Mouse (Mus musculus): Measurements from ENCODE around the gene Ptgir. TPM values are rescaled to one million over a fixed set of nuclear protein-coding genes. Genes with fewer than 3 reads are reported as not detected.
"Not testable (repeated sequence)": the region's sequence is repeated elsewhere in the genome, so short reads cannot be mapped to it uniquely, and the experiment has no call there.

Ptgir gene
- total RNA-seq, 2 experiments from 2014 or later, result 0.96 to 1.1 TPM

DNA sequence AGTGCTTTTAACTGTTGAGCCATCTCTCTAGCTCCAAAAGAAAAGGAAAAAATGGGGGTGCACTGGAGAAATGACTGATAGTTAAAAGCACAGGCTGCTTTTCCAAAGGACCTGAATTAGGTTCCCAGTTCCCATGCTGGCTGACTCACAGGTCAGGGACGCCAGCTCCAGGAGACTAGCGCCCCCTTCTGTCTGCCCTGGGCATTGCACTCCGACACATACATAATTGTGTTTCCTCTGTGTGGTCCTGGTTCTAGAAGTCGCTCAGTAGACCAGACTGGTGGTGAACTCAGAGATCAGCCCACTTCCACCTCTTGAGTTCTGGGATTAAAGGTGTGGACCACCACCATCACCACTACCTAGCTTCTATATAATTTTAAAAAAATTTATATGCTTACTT is 31.0 kb downstream of the Ptgir start:
- DNase-seq (ENCODE audit: low spot score in 2 of 2), result no peak

DNA sequence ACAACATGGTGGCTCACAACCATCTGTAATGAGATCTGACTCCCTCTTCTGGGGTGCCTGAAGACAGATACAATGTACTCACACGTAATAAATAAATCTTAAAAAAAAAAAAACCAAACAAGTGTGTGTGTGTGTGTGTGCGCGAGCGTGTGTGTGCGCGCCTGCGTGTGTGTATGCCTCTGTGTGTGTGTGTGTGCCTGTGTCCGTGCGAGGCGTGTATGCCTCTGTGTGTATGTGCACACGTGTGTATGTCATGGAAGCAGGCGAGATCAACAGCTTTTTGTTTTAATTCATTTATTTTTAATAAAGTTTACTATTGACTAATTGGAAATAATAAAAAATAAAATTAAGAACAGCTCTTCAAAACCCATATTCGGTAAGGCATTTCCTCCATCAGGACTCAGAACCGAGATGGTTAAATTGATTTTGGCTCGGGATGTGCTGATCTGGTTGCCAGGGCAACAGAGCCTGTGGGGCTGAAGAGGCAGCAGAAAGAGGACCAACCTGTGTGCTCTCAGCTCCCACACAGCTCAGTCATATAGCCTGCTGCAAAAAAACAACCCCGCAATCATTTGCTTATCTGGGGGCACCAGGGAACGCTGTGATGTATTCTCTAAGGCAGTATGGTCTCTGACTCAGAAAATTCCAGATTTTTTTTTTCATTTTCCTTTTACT is 32.0 kb downstream of the Ptgir start:
- no peak for DNase-seq (ENCODE audit: low spot score in 2 of 2)

DNA sequence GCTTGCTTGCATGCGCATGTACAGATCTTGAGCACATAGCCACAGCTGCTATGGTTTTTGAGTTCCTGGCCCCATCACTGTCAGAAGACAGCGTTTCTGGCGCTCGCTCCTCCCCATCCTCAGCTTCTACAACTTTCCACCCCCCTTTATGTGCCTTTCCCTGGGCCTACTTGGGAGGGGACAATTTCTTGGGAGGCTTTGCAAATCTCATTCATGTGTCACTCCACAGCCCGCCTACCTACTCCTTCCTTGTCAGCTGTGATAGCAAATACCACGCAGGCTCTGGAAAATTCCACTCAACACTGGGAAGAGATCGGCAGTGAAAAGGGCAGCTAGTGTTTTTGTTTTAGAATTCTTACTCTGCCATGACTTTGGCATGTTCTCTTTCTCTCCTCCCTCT is 34.0 kb downstream of the Ptgir start:
- DNase-seq (ENCODE audit: low spot score in 2 of 2), result no peak

DNA sequence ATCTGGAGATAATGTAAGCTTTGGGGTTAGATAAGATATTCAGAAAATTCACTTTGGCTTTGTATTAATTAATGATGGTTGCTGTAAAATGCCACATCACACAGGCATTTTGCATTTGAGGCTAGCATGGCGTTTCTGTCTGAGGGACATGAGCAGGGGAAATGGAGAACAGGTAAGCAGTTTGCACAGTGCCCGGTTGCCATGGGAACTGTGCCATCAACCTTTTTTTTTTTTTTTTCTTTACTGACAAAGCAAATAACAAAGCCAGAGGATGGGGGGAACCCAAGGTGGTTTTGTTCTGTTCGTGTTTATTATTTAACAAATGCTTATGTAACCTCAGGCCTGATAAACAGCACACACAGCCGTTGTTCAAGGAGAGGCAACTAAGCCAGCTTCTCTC is 36.6 kb downstream of the Ptgir start:
- no peak for DNase-seq (ENCODE audit: low spot score in 2 of 2)

DNA sequence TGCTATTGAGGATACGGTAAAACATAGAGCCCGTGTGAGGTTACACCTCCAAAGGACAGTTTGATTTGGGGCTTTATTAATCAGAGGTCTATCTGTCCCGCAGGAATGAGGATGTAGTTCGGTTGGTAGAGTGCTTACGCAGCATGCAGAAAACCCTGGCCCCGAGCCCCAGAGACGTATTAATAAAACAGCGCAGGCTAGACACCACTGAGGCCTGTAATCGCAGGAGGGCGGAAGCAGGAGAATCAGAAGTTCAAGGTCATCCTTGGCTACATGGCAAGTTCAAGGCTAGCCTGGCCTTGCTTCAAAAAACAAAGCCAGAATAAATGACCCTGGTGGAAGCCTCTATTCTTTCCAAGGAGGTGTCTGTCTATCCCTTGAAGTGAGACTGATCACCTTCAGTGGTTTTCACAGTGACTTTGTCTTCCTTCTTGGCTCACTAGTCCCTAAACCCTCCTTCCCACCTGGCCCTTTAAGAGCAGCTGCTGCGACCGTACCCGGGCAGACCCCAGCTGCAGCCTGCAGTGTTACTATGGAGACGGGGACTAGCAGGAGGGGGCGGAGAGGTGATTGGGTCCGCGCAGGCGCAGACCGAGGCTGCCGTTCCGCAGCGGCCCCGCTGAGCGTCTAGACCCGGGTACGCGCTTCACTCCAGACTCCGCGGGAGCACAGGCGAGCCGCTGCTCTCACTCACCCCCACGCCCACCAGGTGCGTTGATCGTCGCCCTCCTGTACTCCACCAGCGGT is 37.9 kb downstream of the Ptgir start, which contains the start of gene Pnmal2:
Pnmal2 (plus strand) TSS at position 622 of the 747 bp plus-strand sequence.
- DNase-seq (ENCODE audit: low spot score in 2 of 2), result peak; percentile 70 to 79

DNA sequence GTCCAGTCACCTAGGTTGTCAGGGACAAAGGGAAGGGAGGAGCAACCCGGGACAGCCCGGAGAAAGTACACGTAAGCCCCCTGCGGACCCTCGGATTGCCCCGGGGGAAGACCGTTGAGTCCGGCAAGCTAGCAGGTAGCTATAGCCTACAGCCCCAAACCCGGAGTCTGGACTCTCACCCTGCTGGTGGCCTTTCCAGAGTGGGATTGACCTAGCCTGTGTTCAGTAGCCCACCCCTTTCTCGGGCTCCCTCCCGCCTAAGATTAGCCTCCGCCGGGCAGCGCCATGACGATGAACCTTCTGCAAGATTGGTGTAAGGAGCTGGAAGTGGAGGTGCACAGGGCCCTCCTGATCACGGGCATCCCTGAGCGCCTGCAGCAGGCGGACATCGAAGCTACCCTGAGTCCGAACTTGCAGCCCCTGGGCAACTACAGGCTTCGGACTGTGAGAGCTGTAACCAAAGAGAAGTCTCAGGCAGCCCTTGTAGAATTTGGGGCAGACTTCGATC is 38.6 kb downstream of the Ptgir start:
- DNase-seq (ENCODE audit: low spot score in 2 of 2), result no peak

DNA sequence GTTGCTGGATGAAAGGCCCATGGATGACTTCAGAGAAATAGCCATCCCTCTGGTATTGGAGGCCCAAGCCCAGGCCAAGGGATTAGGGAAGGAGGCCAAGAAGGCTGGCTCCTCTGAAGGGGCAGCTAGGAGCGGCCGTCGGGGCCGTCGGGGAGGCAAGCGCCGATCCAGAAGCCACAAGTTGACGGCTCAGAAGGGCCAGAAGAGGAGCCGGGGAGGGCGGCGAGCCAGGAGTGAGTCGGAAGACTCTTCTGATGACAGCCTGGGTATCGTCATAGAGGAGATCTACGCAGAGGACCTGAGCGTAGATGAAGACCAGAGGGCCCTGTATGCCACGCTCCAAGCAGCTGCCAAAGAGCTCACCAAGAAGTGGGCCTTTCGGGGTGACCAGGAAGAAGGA is 39.1 kb downstream of the Ptgir start:
- no peak for DNase-seq (ENCODE audit: low spot score in 2 of 2)

DNA sequence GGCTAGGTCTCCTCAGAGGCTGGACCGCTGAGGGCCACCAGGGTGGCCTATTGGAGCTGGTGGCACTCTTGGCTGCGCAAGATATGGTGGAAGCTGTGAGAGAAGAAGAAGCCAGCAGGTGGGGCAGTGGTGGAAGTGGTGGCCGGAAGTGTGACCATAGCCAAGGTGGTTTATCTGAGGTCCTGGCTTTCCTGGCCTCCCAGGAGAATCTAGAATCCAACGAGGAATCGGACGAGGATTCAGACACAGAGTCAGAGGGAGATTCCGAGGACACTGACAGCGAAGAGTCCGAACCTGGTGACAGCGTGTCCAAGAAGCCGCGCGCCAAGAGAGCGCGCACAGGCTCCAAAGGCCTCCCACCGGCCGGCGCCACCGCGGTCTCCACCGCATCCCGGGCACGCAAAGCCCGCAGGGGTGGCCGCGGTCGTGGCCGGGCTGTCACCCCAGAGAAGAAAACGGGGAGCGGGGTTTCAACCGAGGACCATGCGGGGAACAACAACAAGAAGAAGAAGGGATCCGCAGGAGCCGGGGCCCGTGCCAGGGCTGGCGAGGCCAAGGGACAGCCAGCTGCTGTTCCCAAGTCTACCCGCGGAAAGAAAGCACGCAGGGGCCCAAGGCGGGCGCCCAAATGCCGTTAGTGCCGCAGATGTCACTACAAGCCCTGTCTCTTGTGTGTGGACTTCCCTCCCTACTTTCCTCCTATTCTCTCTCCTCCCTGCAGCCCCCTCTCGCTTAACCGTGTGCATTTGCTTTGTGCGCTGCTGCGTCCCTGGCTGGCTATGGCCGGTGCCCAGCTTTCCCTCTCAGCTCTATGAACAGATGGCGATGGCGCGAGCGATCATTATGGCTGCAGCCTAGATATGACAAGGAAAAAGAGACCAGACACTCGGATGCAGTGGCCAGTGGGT is 40.4 kb downstream of the Ptgir start:
- DNase-seq (ENCODE audit: low spot score in 2 of 2), result no peak

DNA sequence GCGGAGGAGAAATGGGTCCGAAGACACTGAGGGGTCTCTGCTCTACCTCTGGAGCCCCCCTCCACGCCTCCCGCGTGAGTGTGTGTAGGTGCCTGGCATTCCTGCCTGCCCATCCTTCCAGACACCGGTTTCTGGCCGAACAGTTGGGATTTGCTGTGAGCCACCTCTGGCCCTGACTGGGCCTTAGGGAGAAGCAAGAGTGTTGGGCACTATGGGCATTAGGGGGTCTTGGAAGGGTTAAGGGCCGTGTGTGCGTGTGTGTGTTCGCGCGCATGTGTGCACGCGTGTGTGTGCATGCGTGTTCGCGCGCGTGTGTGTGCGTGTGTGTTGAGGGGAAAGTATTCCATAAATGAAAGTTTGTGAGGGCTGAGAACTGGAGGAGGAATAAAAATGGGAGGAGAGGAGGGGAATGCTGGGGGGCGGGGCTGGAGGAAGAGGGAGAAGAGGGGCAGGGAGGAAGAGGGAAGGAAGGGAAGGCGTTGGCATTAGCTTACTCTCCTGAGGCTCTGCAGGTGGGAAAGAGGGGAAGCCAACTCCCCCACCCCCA is 41.1 kb downstream of the Ptgir start:
- no peak for DNase-seq (ENCODE audit: low spot score in 2 of 2)

DNA sequence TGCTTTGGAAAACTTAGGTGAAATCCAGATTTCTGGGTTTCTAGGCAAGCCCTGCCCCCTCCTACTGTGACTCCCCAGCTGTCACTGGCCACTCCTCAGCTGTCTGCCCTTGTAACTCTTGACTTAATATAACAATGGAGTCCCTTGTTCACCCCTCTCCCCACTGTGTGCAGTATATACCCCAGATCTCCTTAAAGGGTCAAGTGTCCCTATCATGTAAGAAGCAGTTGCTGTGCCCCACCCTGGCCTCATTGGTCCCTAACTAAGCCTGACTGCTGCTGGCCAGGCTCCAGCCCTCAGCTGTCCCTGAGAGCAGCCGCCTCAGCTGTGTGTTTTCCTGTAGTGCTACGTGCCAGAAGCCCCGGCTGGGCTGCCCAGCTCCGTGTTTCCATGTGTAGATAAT is 41.7 kb downstream of the Ptgir start:
- no peak for DNase-seq (ENCODE audit: low spot score in 2 of 2)

DNA sequence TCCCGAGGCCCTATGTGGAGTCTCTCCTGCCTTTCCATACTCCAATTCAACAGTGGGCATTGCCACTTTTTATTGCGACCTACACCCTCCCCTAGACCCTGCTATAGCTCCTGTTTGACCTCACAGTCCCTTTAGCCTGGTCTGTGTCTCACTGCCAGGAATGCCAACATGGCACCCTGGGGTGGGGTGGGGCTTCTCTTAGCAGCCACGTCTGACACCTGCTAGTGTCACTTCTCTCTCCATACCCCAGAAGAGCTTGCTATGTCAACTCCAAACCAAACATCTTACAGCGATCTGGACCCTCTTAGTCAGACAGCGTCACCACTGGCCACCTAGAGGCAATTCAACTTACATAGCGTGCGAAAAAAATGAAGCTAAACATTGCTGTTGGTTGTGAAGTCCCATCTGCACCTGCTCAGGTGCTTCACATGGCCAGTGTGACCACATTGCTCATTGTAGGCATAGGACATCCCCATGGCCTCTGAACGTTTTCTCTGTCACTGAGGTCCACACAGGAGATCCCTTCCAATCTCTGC is 42.7 kb downstream of the Ptgir start:
- no peak for DNase-seq (ENCODE audit: low spot score in 2 of 2)

DNA sequence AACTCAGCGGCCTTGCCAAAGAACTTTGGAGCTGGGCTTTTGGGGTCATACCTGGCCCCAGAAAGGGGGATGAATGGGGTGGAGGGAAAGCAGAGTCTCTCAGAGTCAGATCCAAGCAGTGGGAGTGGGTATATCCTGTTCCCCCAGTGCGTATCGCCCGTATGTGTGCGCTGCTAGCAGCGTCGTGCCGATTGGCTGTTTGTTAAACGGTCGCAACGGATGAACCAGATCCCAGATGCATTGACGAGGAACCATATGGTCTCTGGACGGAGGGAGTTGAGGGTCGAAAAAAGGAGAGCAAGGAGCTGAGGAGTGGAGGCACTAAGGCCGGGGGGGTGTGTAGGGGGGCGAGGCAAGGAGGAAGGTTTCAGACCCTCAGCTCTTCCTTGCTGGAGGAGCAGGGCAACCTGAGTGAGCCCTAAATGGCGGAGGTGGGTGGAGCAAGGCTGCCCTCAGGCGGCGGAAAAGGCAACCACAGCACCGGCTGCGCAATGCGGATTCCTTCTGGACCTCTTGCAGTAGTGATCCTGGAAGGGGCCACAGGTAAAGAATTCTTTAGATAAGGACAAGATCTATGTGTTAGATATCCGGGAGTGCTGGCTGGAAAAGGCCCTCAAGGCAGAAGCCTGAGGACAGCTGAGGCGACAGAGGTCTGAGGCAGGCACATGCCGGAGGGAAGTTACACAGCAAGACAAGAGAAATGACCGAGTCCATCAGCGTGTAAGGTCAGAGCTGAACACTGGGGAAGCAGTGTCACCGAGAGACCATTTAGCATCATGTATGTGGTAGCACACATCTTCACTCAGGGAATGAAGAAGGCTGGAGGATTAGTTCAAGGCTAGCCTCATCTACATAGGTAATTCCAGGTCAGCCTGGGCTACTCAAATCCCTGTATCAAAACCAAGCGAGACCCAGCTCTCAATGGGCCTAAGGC is 43.9 kb downstream of the Ptgir start:
- peak; percentile 75 for DNase-seq (ENCODE audit: low spot score in 2 of 2)

DNA sequence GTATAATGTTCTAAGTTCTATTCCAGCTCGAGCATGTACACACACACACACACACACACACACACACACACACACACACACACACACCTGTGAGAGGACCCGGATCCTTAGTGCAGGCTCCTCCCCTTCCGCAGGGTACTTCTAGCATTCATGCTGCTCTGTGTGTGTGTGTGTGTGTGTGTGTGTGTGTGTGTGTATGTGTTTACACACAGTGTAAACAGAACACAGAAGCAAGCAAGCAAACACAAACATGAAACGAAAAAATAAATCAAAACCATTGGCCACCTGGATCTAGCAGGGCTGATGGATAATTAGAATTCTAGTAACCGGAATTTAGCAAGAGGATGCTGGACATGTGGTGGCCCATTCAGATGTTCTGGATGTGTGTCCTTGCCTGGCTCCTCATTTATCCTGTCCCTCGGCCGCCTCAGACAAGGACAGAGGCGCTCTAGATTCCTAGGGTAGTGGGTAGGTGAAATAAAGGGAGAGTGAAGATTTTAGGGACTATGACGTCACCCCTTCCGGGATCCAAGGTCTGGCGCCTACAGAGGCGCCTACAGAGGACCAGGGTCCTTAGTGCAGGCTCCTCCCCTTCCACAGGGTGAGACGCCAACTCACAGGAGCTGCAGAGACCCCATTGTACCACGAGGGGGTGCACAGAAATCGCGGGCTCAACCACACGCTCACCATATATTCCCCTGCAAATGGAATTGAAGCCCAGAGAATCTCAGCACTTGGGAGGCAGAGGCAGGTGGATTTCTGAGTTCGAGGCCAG is 44.8 kb downstream of the Ptgir start:
- DNase-seq (ENCODE audit: low spot score in 2 of 2), result peak; percentile 71 to 75

DNA sequence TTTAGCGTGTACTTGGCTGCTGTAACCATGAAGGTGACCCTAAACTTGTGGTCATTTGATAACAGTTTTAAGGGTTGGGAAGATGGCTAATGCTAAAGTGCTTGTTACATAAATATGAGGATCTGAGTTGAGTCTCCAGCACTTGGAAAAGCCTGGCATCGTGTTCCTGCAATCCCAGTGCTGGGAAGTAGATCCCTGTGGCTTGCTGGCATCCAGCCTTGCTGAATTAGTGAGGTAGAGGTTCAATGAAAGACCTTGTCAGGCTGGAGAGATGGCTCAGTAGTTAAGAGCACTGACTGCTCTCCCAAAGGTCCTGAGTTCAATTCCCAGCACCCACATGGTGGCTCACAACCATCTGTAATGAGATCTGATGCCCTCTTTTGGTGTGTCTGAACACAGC is 47.5 kb downstream of the Ptgir start:
- DNase-seq (ENCODE audit: low spot score in 2 of 2), result not testable (repeated sequence)

DNA sequence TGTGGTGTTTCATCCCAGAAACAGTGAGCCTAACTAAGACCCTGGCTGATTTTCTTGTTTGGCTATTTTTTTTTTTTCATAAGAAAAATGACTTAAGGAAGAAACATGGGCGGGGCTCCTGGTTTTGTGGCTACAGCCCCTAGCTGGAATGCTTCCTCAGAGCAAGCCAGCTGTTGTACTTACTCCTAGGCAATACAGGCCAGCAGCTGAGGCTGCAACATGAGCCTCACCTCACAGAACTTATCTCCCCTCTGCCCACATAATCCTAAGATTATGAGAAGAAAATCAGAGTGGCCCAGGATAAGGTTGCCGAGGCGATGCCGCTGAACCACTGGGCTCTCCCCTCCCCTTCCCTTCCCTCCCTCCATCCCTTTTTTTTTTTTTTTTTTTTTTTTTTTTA is 49.4 kb downstream of the Ptgir start:
- no peak for DNase-seq (ENCODE audit: low spot score in 2 of 2)

DNA sequence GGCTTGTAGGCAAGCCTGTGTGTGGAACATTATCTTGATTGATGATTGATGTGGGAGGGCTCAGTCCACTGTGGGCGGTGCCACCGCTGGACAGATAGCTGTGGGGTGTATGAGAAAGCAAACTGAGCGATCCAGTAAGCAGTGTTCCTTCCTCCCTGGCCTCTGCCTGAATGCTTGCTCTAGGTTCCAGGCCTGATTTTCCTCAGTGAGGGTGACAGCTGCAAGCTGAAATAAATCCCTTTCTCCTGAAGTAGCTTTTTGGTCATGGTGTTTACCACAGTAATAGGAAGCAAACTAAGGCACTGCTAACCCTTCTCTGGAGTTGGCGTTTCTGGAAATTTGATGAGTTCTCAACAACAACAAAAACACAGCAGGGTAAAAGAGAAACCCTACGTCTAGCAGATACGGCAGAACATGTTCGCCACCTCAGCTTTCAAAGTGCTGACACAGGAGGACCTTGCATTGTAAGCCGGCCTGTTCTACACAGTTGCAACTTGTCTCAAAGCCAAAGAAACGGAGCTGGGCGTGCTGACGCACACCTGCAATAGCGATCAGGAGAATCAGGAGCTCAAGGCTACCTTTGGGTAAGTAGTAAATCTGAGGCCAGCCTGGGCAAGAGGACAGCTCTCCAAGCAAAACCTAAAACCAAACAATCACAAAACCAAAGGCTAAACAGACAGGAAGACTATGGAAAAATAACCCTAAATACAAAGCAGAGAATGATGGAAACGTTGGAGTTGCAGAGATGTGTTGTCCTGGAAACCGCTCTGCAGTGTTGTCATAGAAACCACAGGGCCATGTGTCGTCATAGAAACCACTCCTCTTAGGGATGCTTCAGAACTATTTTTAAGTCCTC is 50.3 kb downstream of the Ptgir start:
- DNase-seq (ENCODE audit: low spot score in 2 of 2), result no peak

DNA sequence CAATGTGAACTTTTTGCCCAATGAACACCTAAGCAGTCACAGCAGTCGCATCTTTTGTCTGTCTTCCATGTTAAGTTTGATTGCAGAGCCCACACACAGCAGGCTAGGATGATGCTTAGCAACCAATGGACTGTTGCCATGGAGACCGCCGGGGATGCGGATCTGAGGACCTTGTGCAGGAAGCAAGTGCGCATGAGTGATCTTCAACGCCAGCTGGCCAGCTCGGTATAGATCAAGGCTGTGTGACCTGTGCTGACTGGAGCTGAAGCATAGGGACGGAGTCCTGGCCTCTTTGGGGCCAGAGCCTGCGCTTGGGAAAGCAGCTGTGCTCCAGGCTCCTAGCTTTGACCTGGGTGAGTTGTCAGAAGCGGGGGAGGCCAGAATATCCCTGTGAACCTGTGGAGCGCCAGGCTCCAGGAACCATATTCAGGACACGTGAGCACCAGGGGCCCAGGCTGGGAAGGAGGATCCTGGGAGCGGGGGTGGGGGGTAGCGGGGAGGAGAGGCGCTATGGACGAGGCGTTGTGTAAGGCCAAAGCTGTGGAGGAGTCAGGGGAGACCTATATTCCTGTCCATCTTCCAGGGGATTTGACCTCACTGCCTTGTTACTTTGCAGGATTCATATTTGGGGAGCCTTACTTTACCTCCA is 53.4 kb downstream of the Ptgir start, which contains the start of gene Pnmal1:
Pnmal1 (plus strand) TSS at position 141 of the 649 bp plus-strand sequence.
- DNase-seq (ENCODE audit: low spot score in 2 of 2), result peak; percentile 36 to 53

All from adrenal gland, adult 18-20 months (tissue).